Mouse (Mus musculus) kidney, postnatal 0 days (tissue): Measurements from ENCODE around the gene Rnf123. TPM values are rescaled to one million over a fixed set of nuclear protein-coding genes. Genes with fewer than 3 reads are reported as not detected.

ENCODE experiments used
- ATAC-seq: fragments of 200-750 bp; cut with Nextera tagmentation; replicated peaks from 2 replicates; pipeline ENCODE4 v1.8.0; 2017; ENCODE audit warnings: low read depth, moderate number of reproducible peaks, moderate TSS enrichment, moderate library complexity; ENCODE audit not compliant: low FRiP score
- DNase-seq: peaks from one replicate; pipeline ENCODE4 v3.0.0-alpha.2; 2016; ENCODE audit warnings: low spot score
- H3K27ac ChIP-seq: fragments of 300-500 bp; sonication (generic); 2 replicates; pipeline ENCODE4 v1.5.1; 2014; ENCODE audit warnings: mild to moderate bottlenecking
- H3K27me3 ChIP-seq: fragments of 300-500 bp; sonication (generic); 2 replicates; pipeline ENCODE4 v1.6.1; 2014; ENCODE audit warnings: low read length, mixed read lengths; ENCODE audit not compliant: insufficient read depth
- H3K36me3 ChIP-seq: fragments of 300-500 bp; sonication (generic); 2 replicates; pipeline ENCODE4 v1.6.1; 2014; ENCODE audit warnings: low read length, mixed read lengths; ENCODE audit not compliant: insufficient read depth
- H3K4me1 ChIP-seq: fragments of 300-500 bp; sonication (generic); replicated peaks from 2 replicates; pipeline ENCODE4 v1.6.1; 2014; ENCODE audit warnings: antibody characterized with exemption, low read length, mixed read lengths; ENCODE audit not compliant: insufficient read depth
- H3K4me2 ChIP-seq: fragments of 300-500 bp; sonication (generic); 2 replicates; pipeline ENCODE4 v1.6.1; 2014; ENCODE audit warnings: mild to moderate bottlenecking, low read length, moderate library complexity, mixed read lengths
- H3K4me3 ChIP-seq: fragments of 300-500 bp; sonication (generic); replicated peaks from 2 replicates; pipeline ENCODE4 v1.5.1; 2014; ENCODE audit warnings: low read depth, low read length
- H3K9ac ChIP-seq: fragments of 300-500 bp; sonication (generic); 2 replicates; pipeline ENCODE4 v1.6.1; 2014; ENCODE audit warnings: low read depth, low read length
- H3K9me3 ChIP-seq: fragments of 300-500 bp; sonication (generic); replicated peaks from 2 replicates; pipeline ENCODE4 v1.6.1; 2016; ENCODE audit warnings: low read length, inconsistent platforms, mixed read lengths
- CTCF ChIP-seq: IDR thresholded peaks from 2 replicates; pipeline ENCODE4 v1.5.1; 2016; ENCODE audit warnings: antibody characterized with exemption, low read depth, mild to moderate bottlenecking, moderate library complexity
- WGBS: fragments of 180-500 bp; shearing (Covaris S2); extraction: QIAGEN DNeasy Blood & Tissue Kit; methylation state at CpG from one replicate; pipeline ENCODE4 v1.1.7; 2014; 5-methylcytosine and 5-hydroxymethylcytosine counted together
- microRNA-seq: library from miRNA; unstranded; fragments of <30 nt; microRNA quantifications from one replicate; pipeline ENCODE4, GENCODE M21; 2016
- polyA plus RNA-seq: library from polyadenylated mRNA; unstranded; fragments of >200 nt; fragmentation: Nextera tagmentation; extraction: Ambion mirVana; gene quantifications from 2 replicates; pipeline ENCODE4 v1.2.1, GENCODE M21; 2015

Gene Rnf123
- polyA plus RNA-seq, 1 experiment from 2014 or later = 24.6 TPM

DNA sequence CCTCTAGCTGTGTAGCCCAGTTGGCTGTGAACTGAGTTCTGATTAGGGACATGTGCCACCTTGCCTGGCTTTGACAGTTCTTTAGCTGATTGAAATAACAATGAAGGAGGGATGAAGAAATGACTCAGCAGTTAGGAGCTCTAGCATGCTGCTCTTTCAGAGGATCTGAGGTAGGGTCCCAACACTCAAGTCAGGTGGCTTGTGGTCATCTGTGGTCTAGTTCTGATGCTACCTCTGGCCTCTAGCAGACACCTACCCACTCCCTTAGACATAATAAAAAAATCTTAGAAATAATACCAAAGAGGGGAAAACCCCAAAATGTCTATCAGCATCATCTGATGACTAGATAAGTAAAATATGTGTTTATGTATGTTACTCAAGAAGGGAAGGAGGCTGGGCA, 72.8 kb downstream of the Rnf123 start:
- H3K9ac ChIP-seq = no peak overlapping the region
- DNase-seq (no peak), ATAC-seq (no peak)
- H3K4me3 ChIP-seq = no peak overlapping the region
- TF ChIP-seq CTCF = no peak
- no peak overlapping the region for H3K27ac ChIP-seq
- no peaks in the 10 kb centered on the region for H3K9me3 ChIP-seq
- no peak overlapping the region for H3K4me2 ChIP-seq
- 0 out of 2 replicates have a peak, but pooled peaks cover 2% of the 10 kb centered on the region for H3K36me3 ChIP-seq
- H3K4me1 ChIP-seq = no peaks in the 10 kb centered on the region
- no peaks in the 10 kb centered on the region for H3K27me3 ChIP-seq

DNA sequence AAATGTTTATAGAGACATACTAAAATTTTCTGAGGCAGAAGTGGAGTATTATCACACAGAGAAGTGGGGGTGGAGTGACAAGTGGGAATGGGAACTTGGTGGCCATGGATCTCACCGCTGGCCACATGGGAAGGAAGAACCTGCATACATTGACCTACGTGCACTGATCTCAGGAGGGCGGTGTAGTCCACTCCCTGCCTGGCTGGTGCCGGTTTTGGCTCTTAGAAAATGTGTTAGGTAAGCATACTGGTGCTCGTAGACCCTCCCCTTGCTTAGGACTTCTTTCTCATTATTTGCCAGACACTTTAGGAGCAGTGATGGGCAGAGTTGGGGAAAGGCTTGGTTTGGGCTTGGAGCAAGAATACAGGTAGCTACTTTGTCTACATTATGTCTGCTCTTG, 75.1 kb downstream of the Rnf123 start:
- DNase-seq (no peak), ATAC-seq (no peak)
- Histone ChIP-seq H3K4me2 (no peak overlapping the region), H3K4me1 (0 out of 2 replicates have a peak, but pooled peaks cover 5% of the 10 kb centered on the region), H3K36me3 (0 out of 2 replicates have a peak, but pooled peaks cover 2% of the 10 kb centered on the region), H3K4me3 (no peak overlapping the region), H3K9me3 (no peaks in the 10 kb centered on the region), H3K27me3 (no peaks in the 10 kb centered on the region), H3K9ac (no peak overlapping the region), H3K27ac (no peak overlapping the region)
- WGBS = 84% methylated on average over 5 of the region's 5 CpGs
- TF ChIP-seq CTCF = no peak

DNA sequence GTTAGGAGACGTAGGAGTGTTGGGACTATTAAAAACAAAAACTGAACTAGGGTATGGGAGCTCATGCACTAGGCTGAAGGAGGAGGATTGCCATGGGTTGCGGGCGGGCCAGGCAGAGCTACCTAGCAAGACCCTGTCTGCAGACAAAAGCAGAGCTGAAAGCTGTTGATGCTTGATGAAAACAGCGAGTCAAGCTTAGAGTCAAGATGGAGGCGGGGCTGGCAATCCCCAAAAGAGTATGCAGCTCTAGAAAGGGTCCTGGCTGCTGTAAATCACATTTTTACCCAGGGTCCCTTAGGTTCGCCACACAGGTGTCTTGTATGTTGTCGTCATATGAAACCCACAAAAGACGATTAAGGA, 79.6 kb downstream of the Rnf123 start:
- H3K36me3 ChIP-seq = no peaks in the 10 kb centered on the region
- peaks cover 13% of the 10 kb centered on the region; the same call in 1 of the 2 replicates for H3K4me1 ChIP-seq
- 8% methylated on average over 8 of the region's 8 CpGs for WGBS
- ATAC-seq (no peak), DNase-seq (peak; percentile 37)
- no peaks in the 10 kb centered on the region for H3K9me3 ChIP-seq
- H3K4me2 ChIP-seq = peak overlapping the region; percentile 72
- peak overlapping the region; percentile 97 for H3K4me3 ChIP-seq
- no peak for TF ChIP-seq CTCF
- peak overlapping the region; percentile 95; the same call in 1 of the 2 replicates for H3K27ac ChIP-seq
- H3K27me3 ChIP-seq = no peaks in the 10 kb centered on the region
- peak overlapping the region; percentile 99 for H3K9ac ChIP-seq

DNA sequence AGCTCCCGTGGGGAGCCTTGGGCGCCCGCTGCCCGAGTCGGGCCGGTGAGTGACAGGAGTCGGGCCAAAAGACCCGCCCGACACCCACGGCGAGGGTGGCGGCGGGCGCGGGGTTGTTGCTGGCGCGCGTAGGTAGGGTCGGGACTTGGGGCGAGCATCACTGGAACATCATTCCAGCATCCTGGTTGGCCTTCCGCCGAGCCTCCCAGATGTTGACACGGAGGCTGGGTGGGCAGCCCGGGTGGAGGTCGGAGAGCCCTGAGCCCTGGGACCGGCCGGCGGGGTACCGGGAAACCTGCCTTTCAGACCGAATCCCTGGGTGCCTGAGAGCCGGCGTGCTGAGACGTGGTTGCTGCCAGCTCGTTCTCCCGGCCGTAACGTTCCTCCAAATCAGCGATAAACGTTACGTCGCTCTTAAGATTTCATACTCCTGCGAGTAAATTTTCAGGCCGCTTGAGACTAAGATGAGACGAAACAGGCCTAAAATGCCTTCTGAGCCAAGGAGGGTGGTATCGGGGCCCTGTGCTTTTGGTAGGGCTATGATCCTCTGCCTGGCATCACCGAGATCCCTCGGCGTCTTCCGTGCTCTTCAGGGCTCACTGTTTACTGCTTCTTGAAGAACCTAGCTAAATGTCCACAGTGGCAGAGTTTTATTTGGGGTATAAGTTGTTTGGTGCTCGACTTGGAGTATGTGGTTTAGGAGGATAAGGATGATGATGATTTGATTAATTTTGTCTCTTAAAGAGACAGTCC, 80.2 kb downstream of the Rnf123 start:
- peak overlapping the region; percentile 72 for H3K4me2 ChIP-seq
- DNase-seq = peak; percentile 48
- under 1% methylated on average over 50 of the region's 50 CpGs for whole genome bisulfite sequencing
- ATAC-seq = no peak; the same call in 1 of the 2 replicates
- no peaks in the 10 kb centered on the region for H3K27me3 ChIP-seq
- peak overlapping the region; percentile 97 for H3K4me3 ChIP-seq
- H3K4me1 ChIP-seq = peaks cover 13% of the 10 kb centered on the region; the same call in 1 of the 2 replicates
- no peak for TF ChIP-seq CTCF
- peak overlapping the region; percentile 95 for H3K27ac ChIP-seq
- H3K36me3 ChIP-seq = no peaks in the 10 kb centered on the region
- peak overlapping the region; percentile 99 for H3K9ac ChIP-seq
- H3K9me3 ChIP-seq = no peaks in the 10 kb centered on the region

DNA sequence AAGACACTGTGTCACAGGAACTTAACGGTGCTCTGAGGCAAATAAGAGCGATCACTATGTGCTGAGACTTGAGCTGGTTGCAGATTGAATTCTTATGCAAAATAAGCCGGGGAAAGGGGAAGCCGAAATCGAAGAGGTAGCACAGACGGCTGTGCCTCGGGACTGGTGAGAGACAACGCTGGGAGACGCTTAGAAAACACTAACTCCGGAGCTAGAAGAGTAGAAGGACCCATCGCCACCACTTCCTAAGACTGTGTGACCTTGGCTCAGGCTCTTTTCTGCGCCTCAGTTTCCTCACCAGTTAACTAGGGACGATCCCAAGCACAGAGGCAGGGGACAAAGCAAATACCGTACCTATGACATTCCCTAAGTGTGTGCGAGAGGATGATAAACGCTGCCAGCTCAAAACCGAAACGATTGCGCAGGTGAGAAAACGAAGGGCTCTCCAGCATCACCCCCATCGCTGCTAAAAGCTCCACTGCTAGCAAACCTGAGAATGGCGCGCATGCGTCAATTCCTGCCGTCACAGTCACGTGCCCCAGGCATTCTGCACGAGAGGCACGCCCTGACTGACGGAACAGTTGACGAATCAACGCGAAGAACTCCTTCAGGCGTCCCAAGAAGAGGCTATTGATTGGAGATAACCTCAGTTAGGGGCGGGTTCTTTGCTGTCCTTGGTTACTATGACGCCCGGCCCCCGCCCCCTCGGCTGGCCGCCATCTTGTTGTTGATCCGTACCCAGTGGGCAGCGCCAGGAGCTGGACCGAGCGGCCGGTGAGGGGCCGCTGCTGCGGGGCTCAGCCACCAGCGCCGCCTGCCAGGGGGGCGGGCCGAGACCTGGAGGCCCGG, 81.0 kb downstream of the Rnf123 start, which contains the start of gene Ip6k1:
TSS of gene Ip6k1 (plus strand) at position 580 of the 849 bp plus-strand sequence.
- peak within 1 kb of the TSS; percentile 99 for H3K9ac ChIP-seq
- no peaks in the 10 kb centered on the region for H3K36me3 ChIP-seq
- peak within 1 kb of the TSS; percentile 95 for H3K27ac ChIP-seq
- peak within 1 kb of the TSS; percentile 92 for H3K4me2 ChIP-seq
- no peak for TF ChIP-seq CTCF
- no peaks in the 10 kb centered on the region for H3K9me3 ChIP-seq
- peak within 1 kb of the TSS; percentile 97 for H3K4me3 ChIP-seq
- H3K27me3 ChIP-seq = no peaks in the 10 kb centered on the region
- ATAC-seq = peak; percentile 98
- peak; percentile 100 for DNase-seq
- H3K4me1 ChIP-seq = peaks cover 13% of the 10 kb centered on the region; the same call in 1 of the 2 replicates
- under 1% methylated on average over 51 of the region's 51 CpGs for WGBS

Small RNA genes within 50 kb of the gene (microRNA-seq; reads per million reads assigned to microRNA genes)
- not detected for gene Gm47303
- not detected for gene Mir7088

Other genes with a start within 250 kb of the Rnf123 start
- gene Rbm6, start 210.1 kb downstream of the Rnf123 start, polyA plus RNA-seq = 40.2 and 46.8 TPM in 2 replicates
- gene Mon1a, start 195.2 kb downstream of the Rnf123 start, polyA plus RNA-seq = 11.1 and 12.7 TPM in 2 replicates
- 1.1 and 1.4 TPM in 2 replicates for gene Mst1r, start 176.5 kb downstream of the Rnf123 start, polyA plus RNA-seq
- gene Actl11, start 154.9 kb downstream of the Rnf123 start, polyA plus RNA-seq = not detected in 2 replicates
- gene Camkv, start 147.7 kb downstream of the Rnf123 start, polyA plus RNA-seq = 0.95 and 1.3 TPM in 2 replicates
- 10.0 and 10.2 TPM in 2 replicates for gene Traip, start 133.2 kb downstream of the Rnf123 start, polyA plus RNA-seq
- 33.2 and 41.6 TPM in 2 replicates for gene Uba7, start 107.8 kb downstream of the Rnf123 start, polyA plus RNA-seq
- gene Gm20661, start 100.3 kb downstream of the Rnf123 start, polyA plus RNA-seq = 1.3 and 2.0 TPM in 2 replicates
- 63.8 and 66.8 TPM in 2 replicates for gene Inka1, start 97.5 kb downstream of the Rnf123 start, polyA plus RNA-seq
- gene Cdhr4, start 90.8 kb downstream of the Rnf123 start, polyA plus RNA-seq = 2.9 and 4.0 TPM in 2 replicates
- gene Gm20662, start 87.0 kb downstream of the Rnf123 start, polyA plus RNA-seq = 0.25 and 0.27 TPM in 2 replicates
- gene Ip6k1, start 80.8 kb downstream of the Rnf123 start, polyA plus RNA-seq = 45.7 and 46.9 TPM in 2 replicates
- 23.2 and 27.2 TPM in 2 replicates for gene Gmppb, start 34.1 kb downstream of the Rnf123 start, polyA plus RNA-seq
- 1.4 and 1.6 TPM in 2 replicates for gene Amigo3, start 30.2 kb downstream of the Rnf123 start, polyA plus RNA-seq
- gene Mst1, start 2.9 kb downstream of the Rnf123 start, polyA plus RNA-seq = 0.09 and 0.39 TPM in 2 replicates
- gene Apeh, start 11.3 kb upstream of the Rnf123 start, polyA plus RNA-seq = 62.6 and 69.3 TPM in 2 replicates
- gene Bsn, start 107.0 kb upstream of the Rnf123 start, polyA plus RNA-seq = 0.25 and 0.31 TPM in 2 replicates
- 165 and 170 TPM in 2 replicates for gene Dag1, start 180.6 kb upstream of the Rnf123 start, polyA plus RNA-seq
- gene Nicn1, start 207.1 kb upstream of the Rnf123 start, polyA plus RNA-seq = 30.1 and 34.5 TPM in 2 replicates
- 50.5 and 51.2 TPM in 2 replicates for gene Amt, start 213.5 kb upstream of the Rnf123 start, polyA plus RNA-seq
- gene Rhoa, start 222.8 kb upstream of the Rnf123 start, polyA plus RNA-seq = 448 and 489 TPM in 2 replicates
- 47.5 and 49.0 TPM in 2 replicates for gene Tcta, start 222.8 kb upstream of the Rnf123 start, polyA plus RNA-seq